Mouse (Mus musculus) embryonic facial prominence, embryonic 10.5 days (tissue): ENCODE results near the gene Tmem25. TPM values are rescaled to one million over a fixed set of nuclear protein-coding genes. Genes with fewer than 3 reads are reported as not detected.
"Not testable (repeated sequence)": the region's sequence is repeated elsewhere in the genome, so short reads cannot be mapped to it uniquely, and the experiment has no call there.

Source experiments
- DNase-seq: peaks from one replicate; pipeline ENCODE4 v3.0.0-alpha.2; 2017; ENCODE audit warnings: low spot score
- H3K27ac ChIP-seq: fragments of 300-500 bp; sonication (generic); replicated peaks from 2 replicates; pipeline ENCODE4 v1.5.1; 2016; ENCODE audit warnings: mild to moderate bottlenecking
- H3K27me3 ChIP-seq: fragments of 300-500 bp; sonication (generic); replicated peaks from 2 replicates; pipeline ENCODE4 v1.6.1; 2016; ENCODE audit warnings: low read depth, mild to moderate bottlenecking; ENCODE audit not compliant: poor library complexity, severe bottlenecking
- H3K36me3 ChIP-seq: fragments of 300-500 bp; sonication (generic); replicated peaks from 2 replicates; pipeline ENCODE4 v1.6.1; 2016; ENCODE audit warnings: mild to moderate bottlenecking, moderate library complexity
- H3K4me1 ChIP-seq: fragments of 300-500 bp; sonication (generic); 2 replicates; pipeline ENCODE4 v1.6.1; 2016
- H3K4me3 ChIP-seq: fragments of 300-500 bp; sonication (generic); 2 replicates; pipeline ENCODE4 v1.5.1; 2016; ENCODE audit warnings: mild to moderate bottlenecking, moderate library complexity
- H3K9me3 ChIP-seq: fragments of 300-500 bp; sonication (generic); 2 replicates; pipeline ENCODE4 v1.6.1; 2016; ENCODE audit warnings: mild to moderate bottlenecking
- WGBS: fragments of 180-500 bp; shearing (Covaris S2); methylation state at CpG from one replicate; pipeline ENCODE4 v1.1.7; 2016; 5-methylcytosine and 5-hydroxymethylcytosine counted together
- polyA plus RNA-seq: library from polyadenylated mRNA; unstranded; fragments of >200 nt; fragmentation: Nextera tagmentation; extraction: Ambion mirVana; gene quantifications from 2 replicates; pipeline ENCODE4 v1.2.1, GENCODE M21; 2016

The Tmem25 gene
- polyA plus RNA-seq, 1 experiment from 2014 or later: 2.1 TPM

GRCm38 (mm10) chr9:44807778-44808177 lies 8.7 kb upstream of the Tmem25 start:
- no peak overlapping the region for H3K4me3 ChIP-seq
- no peak overlapping the region for H3K27ac ChIP-seq
- 96% methylated on average over 10 of the region's 10 CpGs for WGBS
- H3K9me3 ChIP-seq: no peaks in the 10 kb centered on the region
- H3K36me3 ChIP-seq: peaks cover 83% of the 10 kb centered on the region
- no peak for DNase-seq
- no peaks in the 10 kb centered on the region for H3K4me1 ChIP-seq
- 0 out of 2 replicates have a peak, but pooled peaks cover under 1% of the 10 kb centered on the region for H3K27me3 ChIP-seq

GRCm38 (mm10) chr9:44807141-44807540 lies 8.0 kb upstream of the Tmem25 start:
- 75% methylated on average over 5 of the region's 5 CpGs for WGBS
- Histone ChIP-seq H3K27ac (no peak overlapping the region), H3K36me3 (peaks cover 79% of the 10 kb centered on the region), H3K27me3 (peaks cover 6% of the 10 kb centered on the region; the same call in 1 of the 2 replicates), H3K4me3 (no peak overlapping the region), H3K4me1 (no peaks in the 10 kb centered on the region), H3K9me3 (no peaks in the 10 kb centered on the region)
- no peak for DNase-seq

GRCm38 (mm10) chr9:44805536-44805935 lies 6.4 kb upstream of the Tmem25 start:
- Histone ChIP-seq H3K27ac (no peak overlapping the region), H3K4me1 (no peaks in the 10 kb centered on the region), H3K27me3 (peaks cover 21% of the 10 kb centered on the region), H3K4me3 (no peak overlapping the region), H3K9me3 (no peaks in the 10 kb centered on the region), H3K36me3 (peaks cover 63% of the 10 kb centered on the region)
- 93% methylated on average over 5 of the region's 5 CpGs for WGBS
- no peak for DNase-seq

DNA sequence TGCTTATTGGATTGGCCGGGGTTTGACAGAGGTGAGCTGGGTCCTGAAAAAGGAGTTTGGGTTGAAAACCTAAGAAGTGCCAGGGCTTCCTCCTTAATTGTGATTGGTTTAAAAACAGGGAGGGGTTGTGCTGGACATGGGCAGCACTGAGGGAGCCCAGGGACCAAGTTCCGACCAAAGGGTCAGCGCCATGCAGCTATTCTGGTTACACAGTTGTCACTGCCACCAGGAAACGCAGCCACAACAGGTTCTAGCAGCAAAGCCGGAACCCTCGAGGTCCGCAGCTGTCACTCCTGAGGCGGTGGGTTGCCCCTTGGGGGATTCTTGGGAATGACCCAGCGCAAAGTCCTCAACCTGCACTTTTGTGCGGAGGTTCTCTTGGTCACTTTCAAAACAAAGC lies 5.6 kb upstream of the Tmem25 start:
- DNase-seq: no peak
- H3K4me1 ChIP-seq: peaks cover 7% of the 10 kb centered on the region
- peaks cover 55% of the 10 kb centered on the region for H3K36me3 ChIP-seq
- no peak overlapping the region for H3K4me3 ChIP-seq
- H3K9me3 ChIP-seq: no peaks in the 10 kb centered on the region
- WGBS: 89% methylated on average over 10 of the region's 10 CpGs
- no peak overlapping the region for H3K27ac ChIP-seq
- H3K27me3 ChIP-seq: peaks cover 30% of the 10 kb centered on the region

DNA sequence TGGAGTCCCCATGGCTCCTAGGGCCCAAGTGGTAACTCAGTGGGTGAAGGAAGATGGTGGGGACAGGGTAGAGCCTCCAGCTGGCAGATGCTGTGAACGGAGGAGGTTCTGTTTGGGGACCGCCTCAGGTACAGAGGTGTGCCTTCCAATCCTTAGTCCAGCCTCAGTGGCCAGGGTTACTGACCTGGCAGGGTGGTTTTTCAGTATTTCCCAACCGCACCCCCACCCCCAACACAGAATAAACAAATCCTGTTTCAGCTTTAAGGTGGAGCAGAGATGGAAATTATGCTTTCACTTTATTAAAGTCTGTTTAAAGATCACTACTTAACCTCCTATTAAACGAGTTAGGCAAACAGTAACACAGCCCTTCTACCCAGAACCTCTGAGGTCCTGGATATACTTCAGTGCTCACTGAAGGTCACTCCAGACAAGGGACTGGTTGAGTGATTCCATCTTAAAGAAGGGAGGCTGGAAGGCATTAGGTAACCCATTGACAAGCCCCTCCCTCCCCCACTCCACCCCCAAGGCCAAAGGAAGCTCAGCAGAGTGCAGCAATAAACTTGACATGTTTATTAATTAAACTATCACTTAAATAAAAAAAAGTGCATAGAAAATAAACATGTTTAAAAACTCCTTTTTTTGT lies 3.8 kb upstream of the Tmem25 start, which contains the start of gene Ttc36:
Gene Ttc36 (minus strand): TSS at position 265 of the 643 bp plus-strand sequence.
- WGBS: 70% methylated on average over 4 of the region's 4 CpGs
- Histone ChIP-seq H3K27ac (no peak within 1 kb of the TSS), H3K4me1 (peaks cover 20% of the 10 kb centered on the region), H3K36me3 (peaks cover 37% of the 10 kb centered on the region), H3K4me3 (no peak within 1 kb of the TSS), H3K27me3 (peaks cover 44% of the 10 kb centered on the region), H3K9me3 (no peaks in the 10 kb centered on the region)
- DNase-seq: no peak

DNA sequence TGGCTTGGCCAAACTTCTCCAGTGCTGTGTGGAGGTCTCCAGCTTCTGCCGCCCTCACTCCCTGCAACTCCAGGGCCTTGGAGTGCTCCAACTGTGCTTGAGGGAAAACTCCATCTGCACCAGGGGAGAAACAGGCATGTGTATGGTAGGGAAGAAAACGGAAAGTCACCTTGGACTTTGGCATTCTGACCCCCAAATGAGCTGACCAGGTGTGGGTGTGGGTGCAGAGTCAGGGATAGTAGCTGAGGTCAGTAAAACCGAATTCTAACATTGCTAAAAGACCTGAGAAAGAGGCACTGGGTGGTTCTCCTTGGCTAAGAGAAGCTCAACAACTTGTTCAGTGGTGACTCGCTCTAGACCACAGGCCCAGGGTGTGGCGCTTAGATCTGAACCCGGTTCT lies 2.6 kb upstream of the Tmem25 start:
- H3K9me3 ChIP-seq: no peaks in the 10 kb centered on the region
- WGBS: 75% methylated on average over 6 of the region's 6 CpGs
- peaks cover 25% of the 10 kb centered on the region for H3K36me3 ChIP-seq
- H3K4me1 ChIP-seq: peaks cover 20% of the 10 kb centered on the region
- H3K4me3 ChIP-seq: no peak overlapping the region
- DNase-seq: no peak
- H3K27ac ChIP-seq: no peak overlapping the region
- H3K27me3 ChIP-seq: peaks cover 53% of the 10 kb centered on the region

- WGBS: 51% methylated on average over 9 of the region's 9 CpGs
- DNase-seq: no peak
- H3K27me3 ChIP-seq: peaks cover 60% of the 10 kb centered on the region
- peaks cover 7% of the 10 kb centered on the region for H3K36me3 ChIP-seq
- peaks cover 20% of the 10 kb centered on the region for H3K4me1 ChIP-seq
- no peaks in the 10 kb centered on the region for H3K9me3 ChIP-seq
- H3K4me3 ChIP-seq: peak overlapping the region; percentile 78
- no peak overlapping the region for H3K27ac ChIP-seq
These were observed 834 bp upstream of the Tmem25 start for GRCm38 (mm10) chr9:44799958-44800324.

- Histone ChIP-seq H3K4me3 (peak overlapping the region; percentile 78), H3K9me3 (no peaks in the 10 kb centered on the region), H3K36me3 (peaks cover 3% of the 10 kb centered on the region; the same call in 1 of the 2 replicates), H3K27ac (no peak overlapping the region), H3K4me1 (peaks cover 20% of the 10 kb centered on the region), H3K27me3 (peaks cover 60% of the 10 kb centered on the region)
- DNase-seq: no peak
- WGBS: 41% methylated on average over 7 of the region's 7 CpGs
These were observed 809 bp downstream of the Tmem25 start for GRCm38 (mm10) chr9:44798298-44798697.

DNA sequence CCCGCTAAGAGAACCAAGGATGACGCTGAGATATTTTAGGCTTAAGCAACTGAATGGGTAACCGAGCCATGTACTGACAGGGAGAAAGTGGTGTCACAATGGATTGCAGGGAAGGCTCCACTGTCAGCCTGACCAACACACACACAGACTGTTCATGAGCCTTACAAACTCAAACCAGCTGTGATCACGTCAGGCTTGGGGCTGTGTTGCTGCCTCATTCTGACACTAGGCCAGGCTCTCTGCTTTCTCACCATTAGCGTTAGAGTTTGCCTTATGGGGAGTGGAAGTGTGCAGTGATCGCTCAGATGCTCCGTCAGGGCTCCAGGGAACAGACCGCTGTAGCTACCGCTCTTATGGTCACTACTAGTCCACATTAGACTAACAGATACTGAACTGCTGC lies 6.3 kb downstream of the Tmem25 start:
- WGBS: 75% methylated on average over 9 of the region's 9 CpGs
- peaks cover 46% of the 10 kb centered on the region for H3K36me3 ChIP-seq
- H3K27me3 ChIP-seq: peaks cover 16% of the 10 kb centered on the region
- no peaks in the 10 kb centered on the region for H3K4me1 ChIP-seq
- H3K4me3 ChIP-seq: no peak overlapping the region
- H3K27ac ChIP-seq: no peak overlapping the region
- H3K9me3 ChIP-seq: no peaks in the 10 kb centered on the region
- DNase-seq: no peak

- H3K27ac ChIP-seq: peak overlapping the region; percentile 89
- H3K9me3 ChIP-seq: no peaks in the 10 kb centered on the region
- H3K36me3 ChIP-seq: peaks cover 26% of the 10 kb centered on the region
- WGBS: under 1% methylated on average over 41 of the region's 41 CpGs
- peaks cover 10% of the 10 kb centered on the region for H3K4me1 ChIP-seq
- peak overlapping the region; percentile 87 for H3K4me3 ChIP-seq
- no peaks in the 10 kb centered on the region for H3K27me3 ChIP-seq
- DNase-seq: peak; percentile 95
These were observed 26.1 kb downstream of the Tmem25 start for GRCm38 (mm10) chr9:44772750-44773651.

DNA sequence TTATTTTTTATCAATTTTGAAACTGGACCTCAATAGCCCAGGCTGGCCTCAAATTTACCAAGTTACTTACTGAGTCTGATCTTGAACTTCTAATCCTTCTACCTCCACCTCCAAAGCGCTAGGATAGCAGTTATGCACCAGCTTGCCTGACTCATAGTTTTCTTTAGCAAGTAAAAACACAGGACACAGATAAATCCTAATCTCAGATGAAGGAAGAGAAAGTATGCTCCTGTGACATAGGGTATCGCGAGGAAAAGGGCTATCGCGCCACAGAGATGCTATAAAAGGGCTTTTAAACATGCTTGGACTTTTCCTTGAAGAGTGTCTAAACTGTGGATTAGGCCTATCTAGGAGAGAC lies 26.7 kb downstream of the Tmem25 start:
- peak overlapping the region; percentile 87 for H3K4me3 ChIP-seq
- DNase-seq: no peak
- H3K27me3 ChIP-seq: no peaks in the 10 kb centered on the region
- no peaks in the 10 kb centered on the region for H3K9me3 ChIP-seq
- H3K36me3 ChIP-seq: peaks cover 26% of the 10 kb centered on the region
- WGBS: 25% methylated on average over 5 of the region's 5 CpGs
- peaks cover 10% of the 10 kb centered on the region for H3K4me1 ChIP-seq
- H3K27ac ChIP-seq: 0 out of 2 replicates have a peak overlapping the region, but pooled peaks have one; percentile 89

- Histone ChIP-seq H3K36me3 (peaks cover 18% of the 10 kb centered on the region), H3K9me3 (no peaks in the 10 kb centered on the region), H3K4me1 (peaks cover 17% of the 10 kb centered on the region), H3K27me3 (no peaks in the 10 kb centered on the region), H3K27ac (no peak overlapping the region), H3K4me3 (no peak overlapping the region)
- DNase-seq: no peak
- WGBS: 92% methylated on average over 5 of the region's 5 CpGs
These were observed 27.7 kb downstream of the Tmem25 start for GRCm38 (mm10) chr9:44771376-44771775.

GRCm38 (mm10) chr9:44768029-44768394 lies 31.1 kb downstream of the Tmem25 start:
- H3K27me3 ChIP-seq, H3K36me3 ChIP-seq, DNase-seq, H3K9me3 ChIP-seq: not testable (repeated sequence)
- peak overlapping the region; percentile 51; the same call in 1 of the 2 replicates for H3K27ac ChIP-seq
- H3K4me3 ChIP-seq: peak overlapping the region; percentile 100
- whole genome bisulfite sequencing: 44% methylated on average over 7 of the region's 9 CpGs
- H3K4me1 ChIP-seq: peaks cover 16% of the 10 kb centered on the region
